Mouse (Mus musculus) heart, postnatal 0 days (tissue): ENCODE measurements around the gene Lefty1. TPM values are rescaled to one million over a fixed set of nuclear protein-coding genes. Genes with fewer than 3 reads are reported as not detected.

Experiments used
- ATAC-seq: fragments of 200-750 bp; cut with Nextera tagmentation; 2 replicates; pipeline ENCODE4 v1.8.0; 2017; ENCODE audit warnings: low read depth, moderate number of reproducible peaks, moderate library complexity; ENCODE audit not compliant: insufficient read depth
- DNase-seq: peaks from one replicate; pipeline ENCODE4 v3.0.0-alpha.2; 2016; ENCODE audit warnings: low spot score
- H3K27ac ChIP-seq: fragments of 300-500 bp; sonication (generic); 2 replicates; pipeline ENCODE4 v1.5.1; 2014; ENCODE audit warnings: low read depth, mild to moderate bottlenecking
- H3K27me3 ChIP-seq: fragments of 300-500 bp; sonication (generic); 2 replicates; pipeline ENCODE4 v1.6.1; 2014; ENCODE audit warnings: low read length, mixed read lengths; ENCODE audit not compliant: control insufficient read depth, insufficient read depth
- H3K36me3 ChIP-seq: fragments of 300-500 bp; sonication (generic); replicated peaks from 2 replicates; pipeline ENCODE4 v1.6.1; 2014; ENCODE audit warnings: low read length, mixed read lengths; ENCODE audit not compliant: control insufficient read depth, insufficient read depth
- H3K4me1 ChIP-seq: fragments of 300-500 bp; sonication (generic); 2 replicates; pipeline ENCODE4 v1.6.1; 2014; ENCODE audit warnings: antibody characterized with exemption; ENCODE audit not compliant: control insufficient read depth, insufficient read depth
- H3K4me2 ChIP-seq: fragments of 300-500 bp; sonication (generic); 2 replicates; pipeline ENCODE4 v1.6.1; 2014; ENCODE audit warnings: low read depth, mild to moderate bottlenecking, low read length, moderate library complexity
- H3K4me3 ChIP-seq: fragments of 300-500 bp; sonication (generic); 2 replicates; pipeline ENCODE4 v1.5.1; 2014; ENCODE audit warnings: low read depth, low read length
- H3K9ac ChIP-seq: fragments of 300-500 bp; sonication (generic); replicated peaks from 2 replicates; pipeline ENCODE4 v1.6.1; 2014; ENCODE audit warnings: low read depth, low read length, mixed read lengths
- H3K9me3 ChIP-seq: fragments of 300-500 bp; sonication (generic); replicated peaks from 2 replicates; pipeline ENCODE4 v1.6.1; 2016; ENCODE audit warnings: low read length; ENCODE audit not compliant: control insufficient read depth
- CTCF ChIP-seq: IDR thresholded peaks from 2 replicates; pipeline ENCODE4 v1.5.1; 2016; ENCODE audit warnings: antibody characterized with exemption, control low read depth, low read depth
- EP300 ChIP-seq: IDR thresholded peaks from 2 replicates; pipeline ENCODE4 v1.6.1; 2016; ENCODE audit warnings: antibody characterized with exemption, low read depth
- WGBS: fragments of 180-500 bp; shearing (Covaris S2); extraction: QIAGEN DNeasy Blood & Tissue Kit; methylation state at CpG from one replicate; pipeline ENCODE4 v1.1.7; 2014; 5-methylcytosine and 5-hydroxymethylcytosine counted together
- polyA plus RNA-seq: library from polyadenylated mRNA; unstranded; fragments of >200 nt; fragmentation: Nextera tagmentation; extraction: Ambion mirVana; gene quantifications from 2 replicates; pipeline ENCODE4 v1.2.1, GENCODE M21; 2015
- total RNA-seq: library from RNA; depleted of rRNA; stranded (reverse); fragments of >200 nt; gene quantifications from 2 replicates; pipeline ENCODE4 v1.2.3, GENCODE M21; 2014; ENCODE audit warnings: low replicate concordance

Lefty1 gene
- total and polyA plus RNA-seq, 2 experiments from 2014 or later = 1.3 to 1.6 TPM

DNA sequence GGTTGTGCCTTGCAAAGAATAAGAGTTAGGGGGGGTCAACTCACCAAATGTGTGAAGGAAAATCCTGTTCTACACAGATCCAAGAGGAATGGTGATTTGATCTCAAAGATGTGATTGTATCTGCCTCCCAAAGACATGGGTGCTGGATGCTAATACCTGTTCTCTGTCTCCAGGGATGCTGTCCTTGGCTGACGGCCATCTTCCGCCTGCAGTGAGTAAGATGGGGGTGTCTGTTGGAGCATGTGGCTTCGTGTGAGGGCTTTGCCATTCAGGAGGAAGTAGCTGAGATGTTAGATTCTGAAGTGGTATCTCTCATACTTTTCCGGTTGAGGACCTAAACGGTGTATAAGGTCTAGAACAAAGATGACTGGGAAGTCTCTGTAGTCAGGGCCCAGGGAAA lies 18.0 kb downstream of the Lefty1 start:
- no peak overlapping the region for H3K4me2 ChIP-seq
- no peak for DNase-seq
- ATAC-seq = no peak
- H3K36me3 ChIP-seq = peaks cover 76% of the 10 kb centered on the region
- no peaks in the 10 kb centered on the region for H3K4me1 ChIP-seq
- H3K4me3 ChIP-seq = no peak overlapping the region
- WGBS = 86% methylated on average over 5 of the region's 5 CpGs
- no peak overlapping the region for H3K9ac ChIP-seq
- no peaks in the 10 kb centered on the region for H3K27me3 ChIP-seq
- no peak for TF ChIP-seq EP300
- no peak for TF ChIP-seq CTCF
- H3K9me3 ChIP-seq = no peaks in the 10 kb centered on the region
- H3K27ac ChIP-seq = no peak overlapping the region

DNA sequence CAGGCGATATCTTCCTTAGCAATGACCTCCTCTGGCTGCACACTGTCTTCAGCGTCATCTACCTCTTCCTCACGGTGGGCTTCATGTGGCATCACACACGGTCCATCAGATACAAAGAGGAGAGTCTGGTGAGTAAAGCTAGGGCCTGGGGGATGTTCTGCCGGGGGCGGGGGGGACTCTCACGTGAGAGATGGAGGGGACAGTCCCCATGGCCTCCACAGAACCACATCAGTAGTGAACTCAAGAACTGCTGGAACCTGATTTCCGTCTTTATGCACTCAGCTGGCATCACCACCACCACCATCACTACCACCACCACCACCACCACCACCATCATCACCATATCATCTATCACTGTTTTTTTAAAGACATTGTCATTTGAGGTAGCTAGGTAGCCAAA lies 21.6 kb downstream of the Lefty1 start:
- Histone ChIP-seq H3K9ac (no peak overlapping the region), H3K4me2 (no peak overlapping the region), H3K9me3 (no peaks in the 10 kb centered on the region), H3K27me3 (no peaks in the 10 kb centered on the region), H3K4me1 (no peaks in the 10 kb centered on the region), H3K36me3 (peaks cover 80% of the 10 kb centered on the region), H3K27ac (no peak overlapping the region), H3K4me3 (no peak overlapping the region)
- TF ChIP-seq CTCF (no peak), EP300 (no peak)
- no peak for ATAC-seq
- DNase-seq = no peak
- WGBS = 88% methylated on average over 8 of the region's 8 CpGs

DNA sequence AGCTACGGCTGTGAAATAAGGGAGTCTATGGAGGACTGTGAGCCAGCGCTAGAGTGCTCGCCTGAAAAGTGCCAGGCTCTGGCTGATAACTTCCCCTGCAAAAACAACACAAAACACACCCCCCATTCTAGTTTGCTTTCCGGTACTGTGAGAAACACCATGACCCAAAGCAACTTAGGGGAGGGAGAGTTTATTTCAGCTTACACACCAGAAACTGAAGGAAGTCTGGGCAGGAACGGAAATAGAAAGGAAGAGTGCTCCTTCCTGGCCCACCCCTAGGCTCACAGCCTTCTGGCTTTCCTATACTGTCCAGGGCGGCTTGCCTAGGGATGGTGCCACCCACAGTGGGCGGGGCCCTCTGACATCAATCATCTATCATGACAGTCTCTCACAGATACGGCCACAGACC lies 22.2 kb downstream of the Lefty1 start:
- DNase-seq = peak; percentile 63
- Histone ChIP-seq H3K9me3 (no peaks in the 10 kb centered on the region), H3K4me3 (no peak overlapping the region), H3K36me3 (peaks cover 80% of the 10 kb centered on the region), H3K4me1 (no peaks in the 10 kb centered on the region), H3K9ac (no peak overlapping the region), H3K27me3 (no peaks in the 10 kb centered on the region), H3K27ac (no peak overlapping the region), H3K4me2 (no peak overlapping the region)
- TF ChIP-seq CTCF (no peak), EP300 (0 out of 2 replicates have a peak, but pooled peaks have one; percentile 50)
- peak; percentile 88 for ATAC-seq
- WGBS = 75% methylated on average over 8 of the region's 8 CpGs

DNA sequence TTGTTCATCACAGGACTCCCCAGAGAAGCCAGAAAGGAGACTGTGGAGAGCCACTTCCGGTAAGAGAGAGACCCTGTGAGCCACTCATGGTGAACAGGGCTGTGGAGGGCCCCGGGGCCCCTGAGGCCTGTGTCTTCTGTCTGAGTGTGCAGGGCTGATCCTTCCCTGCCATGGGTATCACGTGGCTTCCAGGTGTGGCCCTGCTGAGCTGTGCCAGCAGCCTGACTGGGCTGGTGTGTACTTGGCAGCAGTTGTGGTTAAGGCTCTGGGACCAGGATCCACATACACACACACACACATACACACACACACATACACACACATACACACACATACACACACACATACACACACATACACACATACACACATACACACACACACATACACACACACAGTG lies 23.2 kb downstream of the Lefty1 start:
- Histone ChIP-seq H3K36me3 (peaks cover 81% of the 10 kb centered on the region), H3K4me1 (no peaks in the 10 kb centered on the region)
- 86% methylated on average over 3 of the region's 3 CpGs for WGBS

DNA sequence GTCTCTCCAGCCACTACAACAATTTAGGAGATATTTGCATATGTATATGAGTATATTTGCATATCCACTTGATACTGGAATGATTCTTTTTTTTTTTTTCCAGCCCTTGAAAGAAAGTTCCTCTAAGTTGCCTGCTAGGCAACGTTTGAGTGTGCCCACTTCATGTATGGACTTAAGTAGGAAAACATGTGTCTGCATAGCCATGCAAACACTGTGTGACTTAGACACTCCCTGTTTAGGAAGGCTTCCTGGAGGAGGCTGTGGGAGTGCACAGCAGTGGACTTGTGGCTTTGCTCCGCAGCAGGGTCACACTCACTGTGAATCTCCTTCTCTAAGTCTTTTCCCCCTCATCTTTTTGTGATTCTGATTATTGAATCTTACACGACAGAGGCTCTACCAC lies 24.0 kb downstream of the Lefty1 start:
- Histone ChIP-seq H3K9me3 (no peaks in the 10 kb centered on the region), H3K27ac (no peak overlapping the region), H3K36me3 (peaks cover 84% of the 10 kb centered on the region), H3K27me3 (no peaks in the 10 kb centered on the region), H3K4me3 (no peak overlapping the region), H3K4me2 (no peak overlapping the region), H3K9ac (no peak overlapping the region), H3K4me1 (no peaks in the 10 kb centered on the region)
- TF ChIP-seq CTCF (no peak), EP300 (no peak)
- ATAC-seq = no peak
- WGBS = 75% methylated on average over 3 of the region's 3 CpGs
- DNase-seq = no peak

More for the DNA sequence above, 23.2 kb downstream of the Lefty1 start:
- no peaks in the 10 kb centered on the region for H3K9me3 ChIP-seq
- no peak overlapping the region for H3K9ac ChIP-seq
- TF ChIP-seq EP300 = no peak
- TF ChIP-seq CTCF = no peak
- H3K4me3 ChIP-seq = no peak overlapping the region
- no peak overlapping the region for H3K27ac ChIP-seq
- DNase-seq (no peak), ATAC-seq (no peak)
- no peak overlapping the region for H3K4me2 ChIP-seq
- H3K27me3 ChIP-seq = no peaks in the 10 kb centered on the region

DNA sequence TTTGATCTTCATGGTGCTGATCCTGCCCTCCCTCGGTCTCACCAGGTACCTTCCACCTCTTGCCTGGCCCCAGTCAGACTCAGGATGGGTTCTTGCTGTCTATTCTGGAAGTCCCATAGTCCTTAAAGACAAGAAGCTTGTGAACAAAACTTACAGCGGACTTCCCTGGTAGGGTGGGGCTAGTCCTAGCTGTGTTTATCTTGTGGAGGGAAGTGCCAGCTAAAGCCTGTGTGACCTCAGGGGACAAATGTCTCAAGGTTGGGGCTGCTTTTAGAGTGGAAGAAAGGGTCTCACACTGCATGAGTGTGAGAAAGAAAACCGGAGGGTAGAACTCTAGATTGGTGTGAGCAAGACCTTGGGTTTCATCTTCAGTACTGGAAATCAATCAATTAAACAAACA lies 31.0 kb downstream of the Lefty1 start:
- H3K9ac ChIP-seq = no peak overlapping the region
- peaks cover 91% of the 10 kb centered on the region for H3K36me3 ChIP-seq
- 78% methylated on average over 3 of the region's 3 CpGs for WGBS
- DNase-seq (no peak), ATAC-seq (no peak)
- no peaks in the 10 kb centered on the region for H3K9me3 ChIP-seq
- no peak overlapping the region for H3K4me3 ChIP-seq
- no peak overlapping the region for H3K4me2 ChIP-seq
- TF ChIP-seq CTCF (no peak), EP300 (no peak)
- H3K4me1 ChIP-seq = no peaks in the 10 kb centered on the region
- H3K27ac ChIP-seq = no peak overlapping the region
- H3K27me3 ChIP-seq = no peaks in the 10 kb centered on the region
